Mouse (Mus musculus) layer of hippocampus, postnatal 14 days (tissue): ENCODE measurements around the gene Arl10. TPM values are rescaled to one million over a fixed set of nuclear protein-coding genes. Genes with fewer than 3 reads are reported as not detected.

Source experiments
- DNase-seq, 2 experiments: peaks; one replicate each; pipeline ENCODE4 v3.0.0; 2021 to 2022; ENCODE audit warnings: low spot score in 2 of 2, mixed read lengths in 1 of 2
- long read RNA-seq, 2 experiments: library from polyadenylated mRNA; stranded (forward); transcript quantifications; one replicate each; pipeline ENCODE4 v2.0.0; 2021
- total RNA-seq, 2 experiments: library from RNA; stranded (reverse); gene quantifications; 2 replicates each; pipeline ENCODE4 v1.2.3; 2021

The Arl10 gene
- 10 to 100 TPM; 35.4 to 39.6 TPM for total RNA-seq
- long read RNA-seq, experiment 1, partial matches to known transcripts: 0 of 8 reads
- long read RNA-seq, experiment 1, other reads (novel, unspliced or antisense): 4 of 8 reads
- long read RNA-seq, experiment 2, partial matches to known transcripts: 1 of 5 reads
- long read RNA-seq, experiment 2, other reads (novel, unspliced or antisense): 1 of 5 reads

GRCm38 (mm10) chr13:54574854-54575481, at the start of gene Arl10:
TSS of gene Arl10 (plus strand) at chr13:54575015.
- peak; percentile 67 to 78 for DNase-seq

GRCm38 (mm10) chr13:54527140-54527539, 47.7 kb upstream of the Arl10 start:
- DNase-seq: no peak

DNA sequence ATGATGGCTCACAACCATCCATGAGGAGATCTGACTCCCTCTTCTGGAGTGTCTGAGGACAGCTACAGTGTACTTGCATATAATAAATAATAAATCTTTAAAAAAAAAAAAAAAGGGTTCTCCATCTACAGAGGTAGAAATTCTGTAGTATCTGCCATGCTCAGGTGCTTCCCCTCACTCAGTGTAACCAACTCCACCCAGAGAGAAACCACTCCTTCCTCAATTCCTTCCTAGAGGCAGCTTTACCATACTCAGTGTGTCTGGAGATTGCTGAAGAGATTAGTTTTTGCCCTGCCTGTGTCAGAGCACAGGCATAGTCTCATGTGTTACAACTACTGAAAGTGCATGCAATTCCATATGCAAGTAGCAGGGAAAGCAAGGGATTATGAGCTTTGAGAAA, 42.7 kb upstream of the Arl10 start:
- no peak for DNase-seq

DNA sequence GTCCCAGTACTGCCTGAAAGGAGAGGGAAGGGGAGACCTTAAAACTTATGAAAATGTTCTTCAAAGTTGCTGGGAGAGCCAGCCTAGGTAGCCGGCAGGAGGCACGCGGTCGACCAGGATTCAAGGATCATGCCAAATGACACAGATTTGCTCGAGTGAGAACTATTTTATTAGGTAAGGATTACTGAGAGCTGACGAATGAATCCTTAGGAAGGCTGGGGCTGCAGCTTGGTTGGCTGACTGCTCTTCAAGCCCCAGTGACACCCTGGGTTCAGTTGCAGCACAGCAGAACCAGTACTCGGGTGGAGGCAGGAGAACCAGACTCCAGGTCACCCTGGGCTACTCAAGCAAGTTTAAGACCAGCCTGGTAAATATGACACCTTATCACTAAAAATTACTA, 26.8 kb upstream of the Arl10 start:
- no peak for DNase-seq

GRCm38 (mm10) chr13:54556176-54556575, 18.6 kb upstream of the Arl10 start:
- DNase-seq: no peak

- DNase-seq: no peak
These were observed 18.0 kb upstream of the Arl10 start for GRCm38 (mm10) chr13:54556796-54557195.

DNA sequence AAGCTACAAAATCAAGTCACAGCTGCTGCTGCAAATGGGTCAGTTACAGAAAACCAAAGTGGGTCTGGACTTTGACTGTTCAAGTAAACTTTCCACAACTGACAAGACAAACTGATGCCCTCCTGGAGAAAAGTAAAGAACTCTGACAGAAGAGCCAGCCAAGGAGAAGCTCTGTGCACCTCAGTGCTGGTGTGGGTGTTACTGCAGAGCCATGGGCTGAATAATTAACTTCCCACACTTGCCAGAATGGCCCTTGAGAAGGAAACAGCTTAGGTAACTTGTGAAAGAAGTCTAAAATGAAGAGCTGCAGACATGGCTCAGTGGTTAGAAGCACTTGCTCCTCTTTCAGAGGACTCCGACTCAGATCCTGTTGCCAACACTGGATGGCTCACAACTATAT, 17.2 kb upstream of the Arl10 start:
- DNase-seq: no peak

DNA sequence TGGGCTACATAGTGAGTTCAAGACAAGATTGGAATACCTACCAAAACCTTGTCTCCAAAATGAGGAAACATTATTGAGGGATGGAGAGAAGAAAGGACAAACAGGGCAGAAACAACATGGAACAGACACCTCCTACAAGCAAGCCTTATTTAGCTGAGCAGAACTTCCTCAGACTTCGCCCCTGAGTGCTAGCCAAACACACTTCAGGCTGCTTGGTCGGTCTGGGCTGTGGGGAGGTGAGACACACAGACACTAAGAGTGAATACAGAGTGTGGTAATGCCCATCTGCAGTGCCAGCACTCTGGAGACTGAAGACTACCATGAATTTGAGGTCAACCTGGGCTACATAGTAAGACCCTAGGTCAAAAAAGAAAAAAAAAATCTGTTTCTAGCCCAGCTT, 15.2 kb upstream of the Arl10 start:
- no peak for DNase-seq

GRCm38 (mm10) chr13:54560608-54561007, 14.2 kb upstream of the Arl10 start:
- DNase-seq: no peak

GRCm38 (mm10) chr13:54562562-54562961, 12.3 kb upstream of the Arl10 start:
- DNase-seq: no peak

- no peak for DNase-seq
These were observed 10.3 kb upstream of the Arl10 start for GRCm38 (mm10) chr13:54564232-54565200.

- peak; percentile 86 to 94 for DNase-seq
These were observed 9.6 kb upstream of the Arl10 start, which contains the start of gene 4833439L19Rik for GRCm38 (mm10) chr13:54565201-54565581. TSS of gene 4833439L19Rik (minus strand) at chr13:54565435.

DNA sequence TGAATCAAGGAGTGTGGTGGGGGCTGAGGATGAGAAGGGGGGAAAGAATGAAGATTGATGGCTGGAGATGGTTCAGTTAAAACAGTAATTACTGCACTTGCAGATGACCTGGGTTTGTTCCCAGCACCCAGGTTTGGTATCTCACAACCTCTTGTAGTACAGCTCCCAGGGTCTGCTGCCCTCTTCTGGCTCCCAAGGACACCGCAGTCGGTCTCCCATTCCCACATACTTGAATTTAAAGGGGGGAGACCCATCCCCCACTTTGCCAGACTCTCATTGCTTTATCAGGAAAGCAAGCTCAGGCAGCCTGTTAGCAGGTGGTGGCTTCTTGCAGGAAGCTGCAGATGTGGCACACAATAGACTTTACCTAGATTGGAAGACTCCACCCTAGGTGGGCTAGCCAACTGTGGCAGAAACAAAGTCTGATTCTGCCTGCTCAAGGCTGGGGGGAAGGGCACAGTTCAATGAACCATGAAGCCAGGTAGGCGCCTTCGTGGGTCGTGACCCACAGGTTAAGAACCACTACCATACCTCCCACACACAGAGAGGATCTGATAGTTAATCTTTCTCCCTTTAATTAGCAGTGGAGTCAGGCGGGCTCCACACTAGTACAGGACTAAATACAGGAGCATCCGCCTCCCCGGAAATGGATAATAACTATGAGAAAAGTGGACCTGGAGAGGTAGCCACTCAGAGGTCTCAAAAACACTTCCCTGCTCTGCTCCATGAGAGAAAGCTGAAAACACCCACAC, 9.0 kb upstream of the Arl10 start:
- DNase-seq: peak in 1 of 2 experiments; percentile 58

DNA sequence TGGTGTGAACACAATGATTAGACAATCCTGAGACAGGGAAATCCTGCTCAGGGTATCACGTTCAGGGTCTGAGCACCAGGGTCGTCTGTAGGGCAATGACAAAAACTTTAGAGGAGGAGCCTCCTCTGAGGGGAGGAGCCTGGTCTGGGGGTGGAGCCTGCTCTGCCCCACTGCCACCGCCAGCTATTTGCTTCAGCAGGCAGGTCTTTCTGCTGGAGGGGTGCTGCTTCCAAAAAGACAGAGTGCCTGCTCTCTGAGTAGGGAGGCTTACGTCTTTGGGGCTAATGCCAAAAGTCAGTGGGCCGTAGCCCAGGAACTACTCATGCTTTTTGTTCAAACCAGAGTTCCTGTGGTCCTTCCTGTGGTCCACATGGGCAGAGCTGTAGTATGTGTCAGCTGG, 6.4 kb upstream of the Arl10 start:
- no peak for DNase-seq

DNA sequence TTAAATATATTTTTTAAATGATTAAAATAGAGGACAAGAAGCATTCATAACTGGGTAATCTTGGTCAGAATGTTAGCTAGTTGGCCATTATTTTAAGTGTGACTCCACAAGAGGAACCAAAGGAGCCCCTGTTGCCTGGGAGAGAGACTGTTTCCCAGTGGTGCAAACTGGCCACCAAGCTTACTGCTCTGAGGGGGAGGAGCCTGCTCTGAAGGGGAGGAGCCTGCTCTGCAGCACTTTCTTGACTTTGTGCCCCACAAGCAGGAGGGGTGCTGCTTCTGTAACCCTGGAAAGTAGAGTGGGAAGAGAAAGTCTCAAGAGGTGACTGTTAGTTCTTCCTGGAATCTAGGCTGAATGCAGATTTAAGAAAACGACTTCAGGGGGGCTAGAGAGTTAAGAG, 5.5 kb upstream of the Arl10 start:
- DNase-seq: no peak

DNA sequence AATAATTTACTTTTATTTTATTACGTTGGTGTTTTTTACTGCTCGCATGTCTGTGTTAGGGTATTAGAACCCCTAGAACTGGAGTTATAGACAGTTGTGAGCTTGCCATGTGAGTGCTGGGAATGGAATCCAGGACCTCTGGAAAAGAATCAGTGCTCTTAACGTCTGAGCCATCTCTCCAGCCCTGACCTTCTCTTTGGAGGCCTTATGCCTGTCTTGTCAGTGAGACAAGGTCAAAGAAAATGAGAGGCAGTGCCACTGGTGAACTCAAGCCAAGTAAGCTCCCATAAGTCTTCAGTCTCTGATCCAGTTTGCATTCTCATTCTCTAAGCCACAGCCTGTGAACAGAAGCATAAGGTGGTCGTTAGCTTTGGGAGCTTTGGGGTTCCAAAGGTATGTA, 4.1 kb upstream of the Arl10 start:
- no peak for DNase-seq

DNA sequence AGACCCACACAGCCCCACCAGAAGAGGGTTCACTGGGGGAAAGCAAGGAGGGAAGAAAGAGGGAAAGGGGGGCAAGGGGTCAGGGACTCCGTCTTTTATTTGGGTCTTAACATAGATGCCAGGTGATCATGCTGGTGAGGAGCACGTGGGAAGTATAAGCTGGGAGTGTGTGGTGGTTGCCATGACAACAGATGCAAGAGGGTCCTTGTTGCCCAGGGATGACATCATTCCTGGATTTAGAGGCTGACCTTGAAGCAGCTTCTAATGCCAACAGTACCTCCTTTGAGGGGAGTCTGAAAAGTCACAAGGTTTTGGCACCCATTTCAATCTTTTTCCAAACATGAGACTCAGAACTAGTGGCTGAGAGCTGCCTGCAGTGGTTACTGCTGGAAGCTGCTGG, 3.2 kb upstream of the Arl10 start:
- no peak for DNase-seq

DNA sequence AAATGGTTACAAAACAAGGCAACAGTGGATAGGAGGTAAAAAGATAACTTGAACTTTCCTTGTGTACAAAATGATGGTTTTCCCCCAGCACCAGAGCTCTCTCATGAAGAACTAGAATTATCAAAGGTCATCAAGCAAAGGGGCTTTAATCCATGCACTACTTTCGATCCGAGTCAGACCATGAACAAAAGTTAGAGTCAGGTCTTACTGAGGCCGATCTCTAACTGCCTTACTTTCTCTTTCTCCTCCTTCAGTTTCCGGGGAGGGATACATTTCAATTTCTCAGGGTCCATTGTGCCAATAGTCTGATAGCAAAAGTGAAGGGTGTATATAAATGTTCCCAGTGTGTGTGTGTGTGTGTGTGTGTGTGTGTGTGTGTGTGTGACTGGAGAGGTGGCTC, 2.2 kb upstream of the Arl10 start:
- no peak for DNase-seq

GRCm38 (mm10) chr13:54575489-54575888, 674 bp downstream of the Arl10 start:
- DNase-seq: no peak

GRCm38 (mm10) chr13:54577652-54578507, 3.1 kb downstream of the Arl10 start:
- DNase-seq: no peak
